Mouse (Mus musculus) induced T-regulatory cell, adult 2 months (primary cell): ENCODE data around the gene Prkn.

Experiments used
- DNase-seq: peaks from one replicate; pipeline ENCODE4 v3.0.0-alpha.2; 2012; ENCODE audit warnings: low read depth

Prkn gene

DNA sequence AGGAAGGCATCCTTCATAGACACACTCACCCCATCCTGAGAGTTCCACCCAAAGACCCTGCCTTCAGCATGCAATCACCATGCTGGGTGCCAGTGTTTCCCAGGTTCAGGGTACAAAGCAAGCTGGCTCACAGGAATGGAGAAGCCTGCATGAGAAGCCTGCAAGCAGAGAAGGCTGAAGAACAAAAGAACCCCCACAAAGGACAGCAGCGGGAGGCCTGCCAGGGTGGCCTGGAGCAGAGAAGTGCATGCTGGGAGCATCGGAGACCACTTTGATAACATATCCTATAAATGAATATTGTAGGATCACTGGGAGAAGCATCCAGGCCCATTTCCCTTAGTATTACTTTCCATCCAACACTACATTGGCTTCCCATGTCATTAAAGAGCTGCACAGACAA is 692.6 kb downstream of the Prkn start:
- DNase-seq, result no peak

DNA sequence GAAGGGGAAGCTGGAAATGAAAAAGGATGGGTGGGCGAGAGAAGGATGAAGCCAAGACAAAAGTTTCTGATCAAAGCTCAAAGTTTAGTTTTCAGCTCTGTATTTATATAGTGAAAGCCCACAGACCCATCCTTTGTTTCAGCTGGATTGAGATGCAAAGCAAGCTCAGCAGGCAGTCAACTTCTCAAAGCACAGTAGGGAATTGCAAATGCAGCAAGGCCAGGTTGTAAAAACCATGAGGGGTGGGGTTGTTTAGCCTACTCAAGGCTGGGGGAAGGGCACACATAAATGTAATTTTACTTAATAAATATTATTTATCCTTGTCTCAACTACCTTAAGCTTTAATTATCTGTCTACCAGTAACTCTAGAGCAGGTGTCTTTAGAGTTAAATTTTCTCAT is 693.7 kb downstream of the Prkn start:
- DNase-seq, result no peak

- no peak for DNase-seq
These were observed 698.6 kb downstream of the Prkn start for GRCm38 (mm10) chr17:11538826-11539225.

GRCm38 (mm10) chr17:11541928-11542623 is 701.9 kb downstream of the Prkn start:
- no peak for DNase-seq

GRCm38 (mm10) chr17:11550562-11550961 is 710.4 kb downstream of the Prkn start:
- no peak for DNase-seq

- DNase-seq, result no peak
These were observed 725.5 kb downstream of the Prkn start for GRCm38 (mm10) chr17:11565681-11566080.

DNA sequence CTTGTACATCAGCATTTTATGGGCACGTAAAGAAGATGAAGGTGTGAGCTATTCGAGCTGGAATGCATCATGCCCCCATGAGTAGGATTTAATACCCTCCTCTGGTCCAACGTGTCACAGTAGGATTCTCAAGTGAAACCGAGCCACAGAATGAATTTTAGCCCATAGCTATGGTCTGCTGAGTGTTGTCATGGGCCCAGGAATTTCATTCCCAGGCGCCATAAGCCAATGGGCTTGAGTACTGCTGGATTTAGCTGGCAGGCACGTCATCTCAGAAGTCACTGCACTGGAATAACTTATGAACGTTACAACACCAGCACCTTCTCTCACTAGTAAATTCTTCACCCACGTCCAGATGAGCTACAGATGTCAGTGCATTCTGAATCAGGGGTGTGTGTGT is 730.2 kb downstream of the Prkn start:
- DNase-seq, result no peak

- DNase-seq, result no peak
These were observed 733.5 kb downstream of the Prkn start for GRCm38 (mm10) chr17:11573666-11574065.

DNA sequence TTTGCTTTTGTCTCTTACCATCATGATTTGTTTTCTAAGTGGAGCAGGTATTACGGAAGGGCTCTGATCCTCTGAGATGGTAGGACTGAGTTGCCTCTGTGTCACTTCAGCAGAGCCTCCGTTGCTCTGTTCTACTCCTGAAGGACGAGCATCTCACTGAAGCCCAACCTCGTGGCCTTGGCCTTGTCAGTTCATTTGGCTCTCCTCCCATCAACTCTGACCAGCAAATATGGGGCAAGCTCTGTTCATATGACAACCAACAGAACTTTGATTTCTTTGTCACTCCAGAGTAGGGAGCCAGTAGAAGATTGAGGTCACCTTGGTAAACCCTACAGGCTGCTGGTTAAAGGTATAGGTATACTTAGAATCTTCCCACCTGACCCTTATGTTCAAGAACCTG is 745.3 kb downstream of the Prkn start:
- no peak for DNase-seq

DNA sequence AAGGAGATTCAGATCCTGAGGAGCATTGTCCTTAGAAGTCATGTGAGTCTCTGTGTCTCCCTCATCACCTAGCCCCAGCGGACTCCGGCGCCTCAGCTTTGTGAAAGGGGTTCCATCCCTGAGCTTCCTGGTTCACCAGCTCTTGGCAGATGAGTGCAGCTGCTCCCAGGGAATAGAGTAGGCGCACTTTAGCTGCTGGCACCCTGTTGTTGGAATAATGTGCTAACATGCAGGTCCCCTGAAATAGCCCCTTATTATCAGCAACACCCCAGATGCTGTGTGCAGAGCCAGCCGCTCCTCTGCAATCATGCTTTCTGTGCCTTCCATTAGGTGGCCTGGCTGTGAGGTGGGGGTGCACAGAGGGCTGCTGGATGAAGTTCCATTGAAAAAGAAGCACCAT is 767.7 kb downstream of the Prkn start:
- no peak for DNase-seq

DNA sequence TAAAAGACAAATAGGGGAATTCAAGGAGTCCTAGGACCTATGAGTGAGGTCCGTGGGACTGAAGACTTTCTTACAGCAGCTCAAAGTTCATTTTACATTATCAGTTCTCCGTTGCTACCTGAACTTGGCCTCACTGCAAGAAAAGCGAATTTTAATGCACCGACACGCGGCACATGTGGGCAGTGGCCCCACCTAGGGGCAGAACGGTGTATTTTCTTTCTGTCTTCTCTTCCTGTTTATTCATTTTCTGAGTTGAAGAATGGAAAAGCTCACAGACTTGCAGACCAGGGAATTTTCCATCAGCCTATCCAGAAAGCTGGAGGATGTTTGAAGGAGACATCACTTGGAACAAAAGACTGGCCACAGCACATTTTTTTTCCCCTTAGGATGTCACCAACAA is 771.3 kb downstream of the Prkn start:
- DNase-seq, result peak; percentile 3

DNA sequence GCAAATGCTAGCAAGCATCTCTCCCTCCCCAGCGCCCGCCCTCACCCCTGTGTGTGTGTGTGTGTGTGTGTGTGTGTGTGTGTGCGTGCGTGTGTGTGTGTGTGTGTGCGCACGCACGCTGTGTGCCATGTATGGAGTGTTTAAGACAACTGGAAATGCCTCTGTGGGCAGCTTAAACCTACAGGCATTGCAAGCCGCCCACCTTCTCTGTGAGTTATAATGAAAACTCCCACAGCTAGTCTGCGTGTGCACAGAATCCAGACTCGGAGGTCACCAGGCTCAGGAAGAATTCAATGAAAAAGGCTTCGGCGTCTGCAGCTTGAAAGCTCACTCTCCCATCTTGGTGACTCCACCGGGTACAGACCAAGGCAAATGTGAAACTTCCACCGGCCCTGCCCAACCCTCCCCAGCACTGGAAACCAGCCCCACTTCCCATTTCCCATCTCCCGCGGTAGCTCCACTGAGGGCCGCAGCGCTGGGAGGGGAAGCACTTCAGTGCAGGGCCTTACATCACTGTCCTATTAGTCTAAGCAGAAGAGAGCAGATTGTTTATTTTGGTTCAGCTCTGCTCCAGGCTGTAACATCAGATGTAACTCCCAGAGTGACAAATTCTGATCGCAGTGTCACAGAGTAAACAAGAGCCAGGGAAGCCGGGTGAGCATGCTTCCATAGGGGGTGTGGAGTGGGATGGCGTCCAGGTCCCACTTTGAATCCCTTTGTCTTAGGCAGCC is 772.8 kb downstream of the Prkn start:
- no peak for DNase-seq

GRCm38 (mm10) chr17:11617552-11617951 is 777.4 kb downstream of the Prkn start:
- no peak for DNase-seq

- no peak for DNase-seq
These were observed 778.9 kb downstream of the Prkn start for GRCm38 (mm10) chr17:11618886-11619590.

DNA sequence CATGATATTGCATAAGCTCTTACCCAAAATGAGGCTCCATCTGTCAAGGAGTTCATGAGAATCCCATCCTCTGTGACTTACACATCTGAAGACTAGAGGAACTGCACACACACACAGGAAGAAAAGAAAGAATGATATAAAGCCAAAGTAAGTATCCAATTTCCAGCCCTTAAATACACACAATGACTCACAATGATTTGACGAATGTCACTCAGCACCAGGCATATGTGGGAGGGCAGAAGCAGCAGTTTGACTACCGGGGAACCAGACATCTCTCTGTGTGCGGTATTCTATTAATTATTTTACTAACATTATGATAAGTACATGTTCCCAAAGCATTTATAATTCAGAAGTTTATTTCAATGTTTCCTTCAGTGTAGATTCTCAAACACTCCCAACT is 780.6 kb downstream of the Prkn start:
- no peak for DNase-seq

- DNase-seq, result no peak
These were observed 781.3 kb downstream of the Prkn start for GRCm38 (mm10) chr17:11621492-11621891.

DNA sequence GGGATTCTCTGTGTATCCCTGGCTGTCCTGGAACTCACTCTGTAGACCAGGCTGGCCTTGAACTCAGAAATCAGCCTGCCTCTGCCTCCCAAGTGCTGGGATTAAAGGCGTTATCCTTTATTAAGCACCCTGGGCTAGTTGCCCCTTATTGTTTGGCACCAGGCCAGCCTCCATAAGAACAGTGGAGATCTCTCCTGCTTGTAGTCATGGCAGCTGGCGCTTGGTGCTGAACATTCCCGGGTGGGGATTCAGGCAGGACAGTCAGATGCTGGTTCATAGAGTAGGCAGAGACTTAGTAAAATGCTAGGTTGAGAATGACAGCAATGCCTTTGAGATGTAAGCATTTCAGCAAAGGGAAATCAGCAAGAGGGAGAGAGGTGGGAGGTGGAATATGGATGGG is 786.1 kb downstream of the Prkn start:
- no peak for DNase-seq

- DNase-seq, result no peak
These were observed 794.9 kb downstream of the Prkn start for GRCm38 (mm10) chr17:11635121-11635520.

GRCm38 (mm10) chr17:11637642-11638041 is 797.5 kb downstream of the Prkn start:
- no peak for DNase-seq

DNA sequence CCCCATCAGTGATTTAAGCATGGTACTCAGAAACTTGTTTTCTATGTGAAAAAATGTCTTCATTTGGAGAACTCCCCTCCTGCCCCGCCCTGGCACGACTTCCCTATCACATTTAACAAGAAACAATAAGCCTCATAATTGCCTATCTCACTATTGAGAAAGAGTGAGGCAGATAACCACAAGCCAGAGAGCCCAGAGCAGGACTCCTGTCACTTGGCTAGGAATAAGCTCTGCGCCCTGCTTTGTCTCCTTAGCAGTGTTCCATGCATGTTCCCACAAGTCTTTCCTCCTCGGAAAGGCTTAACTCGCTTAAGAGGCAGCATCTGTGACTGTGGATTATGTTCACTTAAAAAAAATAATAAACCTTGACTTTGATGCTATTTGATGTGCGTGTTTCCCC is 798.3 kb downstream of the Prkn start:
- no peak for DNase-seq

DNA sequence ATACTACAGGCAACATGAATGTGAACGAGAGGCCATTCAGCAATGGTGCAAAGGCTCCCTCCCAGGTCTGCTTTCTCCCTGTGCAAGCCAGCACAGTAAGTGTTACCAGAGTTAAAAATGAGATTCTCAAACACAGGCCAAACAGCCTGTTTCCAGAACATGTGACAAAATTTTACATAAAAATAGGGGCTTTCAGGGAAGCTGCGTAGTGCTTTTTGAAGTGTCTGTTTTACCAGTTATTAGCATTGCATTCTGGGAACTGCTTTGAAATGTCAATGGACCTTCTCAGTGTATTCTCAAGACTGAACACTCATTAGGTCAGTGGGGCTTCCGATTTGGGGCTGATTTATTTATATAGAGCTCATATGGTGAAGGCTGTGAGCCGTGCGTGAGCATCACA is 799.6 kb downstream of the Prkn start:
- DNase-seq, result no peak

- no peak for DNase-seq
These were observed 802.1 kb downstream of the Prkn start for GRCm38 (mm10) chr17:11642328-11642727.

DNA sequence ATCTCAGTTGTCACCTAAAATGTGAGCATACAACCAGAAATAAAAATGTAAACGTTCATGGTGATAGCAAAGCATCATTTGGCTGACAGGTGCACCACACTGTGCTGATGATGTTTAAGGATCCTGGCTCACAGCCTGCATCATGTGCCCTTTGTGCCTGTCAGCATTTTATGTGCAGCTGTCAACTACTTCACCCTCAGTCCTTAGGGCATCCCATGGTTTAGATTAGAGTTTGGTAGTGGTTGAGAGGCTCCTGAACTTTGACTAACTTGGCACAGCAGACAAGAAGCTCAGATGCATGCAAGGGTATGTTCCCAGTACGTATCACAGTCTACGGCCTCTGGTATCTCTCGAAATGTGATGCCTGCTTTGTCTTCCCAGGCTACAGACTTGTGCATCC is 803.8 kb downstream of the Prkn start:
- DNase-seq, result no peak
